Mouse (Mus musculus) 416B (cell line): ENCODE measurements at regions not wholly inside any gene's neighbourhood (a gene's known extent, or its start where the extent isn't known, plus 50 kb on each side); places are given as distances from the start of the nearest gene placed in this dataset.
A peak's percentile ranks its signal among the peaks of the same experiment; 100 is the strongest.

Experiments
- DNase-seq: peaks from one replicate; pipeline ENCODE4 v3.0.0; 2011; ENCODE audit warnings: low read depth

GRCm38 (mm10) chrX:111052943-111053342, 57.3 kb upstream of the Cylc1 start:
- peak; percentile 20 for DNase-seq
